In the genomic region with DNA sequence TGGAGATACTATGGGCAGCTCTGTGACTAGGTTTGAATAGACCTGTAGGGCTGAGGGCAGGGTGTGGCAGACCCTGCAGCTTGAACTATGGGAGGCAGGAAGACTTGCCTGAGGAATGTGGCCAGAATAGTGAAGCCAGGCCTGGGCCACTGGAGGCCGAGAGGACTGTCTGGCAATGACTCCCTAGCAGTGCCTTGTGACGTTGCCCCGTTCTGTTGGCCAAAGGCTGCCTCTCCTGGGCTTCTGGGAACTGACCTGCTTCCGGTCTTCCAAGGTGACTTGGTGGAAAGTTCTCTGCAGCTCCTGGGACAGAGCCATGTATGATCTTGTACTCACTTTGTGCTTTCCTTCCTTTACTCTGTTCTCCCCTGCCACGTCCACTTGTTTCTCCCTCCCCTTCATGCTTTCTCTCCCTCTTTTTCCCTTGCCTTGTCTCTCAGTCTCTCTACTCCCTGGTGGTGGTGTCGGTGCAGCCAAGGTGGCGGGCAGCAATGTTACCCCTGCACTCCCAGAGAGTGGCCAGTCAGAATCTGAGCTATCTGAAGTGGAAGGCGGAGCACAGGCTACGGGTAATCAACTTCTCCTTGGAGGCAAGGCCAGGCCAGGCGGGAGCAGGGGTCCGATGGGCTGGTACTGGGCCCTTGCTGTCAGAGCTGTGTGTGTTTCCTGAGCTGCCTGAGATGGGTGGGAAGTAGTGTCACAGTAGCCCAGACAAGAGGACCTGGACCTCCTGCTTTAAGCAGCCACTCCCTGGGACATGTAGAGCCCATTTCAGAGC, we compare ENCODE assay signal across 24 mouse cellular contexts. TPM values are rescaled to one million over a fixed set of nuclear protein-coding genes. Genes with fewer than 3 reads are reported as not detected.
DNase-seq lines count a peak whose midpoint lies in the region; ATAC-seq lines count a peak whose summit lies in the region.
"Had no signal": no experiment of that assay in that cellular context is flagged by ENCODE, and none has a peak within 500 bp of the region (broad histone marks: within the 10 kb centered on the region; RNA-seq: fewer than 3 reads in every experiment).

No protein-coding gene starts in this region.

- 64% methylated on average over 11 of the region's 11 CpGs for WGBS in heart, embryonic 12.5 days

- no peaks in the 10 kb centered on the region for H3K27me3 ChIP-seq in heart, embryonic 12.5 days (replicated peaks)
- H3K27me3 ChIP-seq: CH12.LX; embryonic facial prominence, embryonic 12.5 days; embryonic facial prominence, embryonic 15.5 days; hindbrain, embryonic 12.5 days; hindbrain, embryonic 15.5 days; Patski had no signal

- ATAC-seq in heart, embryonic 12.5 days (ENCODE audit: insufficient number of reproducible peaks, low FRiP score), result no peak
- ATAC-seq: forebrain, embryonic 14.5 days; intestine, postnatal 0 days; Patski had no signal

- peaks cover 91% of the 10 kb centered on the region for H3K36me3 ChIP-seq in heart, embryonic 12.5 days

- peaks cover 6% of the 10 kb centered on the region; the same call in 1 of the 2 replicates for H3K4me1 ChIP-seq in heart, embryonic 12.5 days (replicated peaks)
- H3K4me1 ChIP-seq: embryonic facial prominence, embryonic 12.5 days; embryonic facial prominence, embryonic 15.5 days; hindbrain, embryonic 12.5 days; hindbrain, embryonic 15.5 days had no signal

- no peak overlapping the region for H3K4me2 ChIP-seq in heart, embryonic 12.5 days
- H3K4me2 ChIP-seq: embryonic facial prominence, embryonic 12.5 days; embryonic facial prominence, embryonic 15.5 days; hindbrain, embryonic 12.5 days; hindbrain, embryonic 15.5 days had no signal

- no peaks in the 10 kb centered on the region for H3K9me3 ChIP-seq in heart, embryonic 12.5 days (replicated peaks)
- H3K9me3 ChIP-seq: embryonic facial prominence, embryonic 12.5 days; embryonic facial prominence, embryonic 15.5 days; G1E; heart, embryonic 10.5 days; hindbrain, embryonic 12.5 days; hindbrain, embryonic 15.5 days had no signal

- no peak overlapping the region for H3K27ac ChIP-seq in heart, embryonic 12.5 days (ENCODE audit: poor library complexity, severe bottlenecking)
- H3K27ac ChIP-seq: embryonic facial prominence, embryonic 12.5 days; embryonic facial prominence, embryonic 15.5 days; heart, adult 2 months; heart, embryonic 10.5 days; hindbrain, embryonic 12.5 days; hindbrain, embryonic 15.5 days had no signal

- no peak overlapping the region for H3K9ac ChIP-seq in heart, embryonic 12.5 days
- H3K9ac ChIP-seq: embryonic facial prominence, embryonic 12.5 days; embryonic facial prominence, embryonic 15.5 days; hindbrain, embryonic 12.5 days; hindbrain, embryonic 15.5 days had no signal

- DNase-seq in adrenal gland, postnatal 10 days, result peak; percentile 65
- DNase-seq in adrenal gland, postnatal 25 days, result no peak
- peak; percentile 89 for DNase-seq in heart, adult 11 months
- DNase-seq in adipocyte (ENCODE audit: low spot score), result peak; percentile 15
- no peak for DNase-seq in layer of hippocampus, postnatal 14 days (ENCODE audit: low spot score in 2 of 2)
- DNase-seq: B cell, adult 2 months; cerebellum, adult 11 months; cerebellum, adult 2 months; cerebellum, adult 9-11 months; cerebellum, postnatal 25 days; gastrocnemius, postnatal 25 days; heart, adult 2 months; kidney, adult 2 months had no signal

- H3K4me3 ChIP-seq in heart, embryonic 12.5 days, result no peak overlapping the region
- H3K4me3 ChIP-seq: embryonic facial prominence, embryonic 12.5 days; embryonic facial prominence, embryonic 15.5 days; heart, adult 2 months; heart, embryonic 10.5 days; hindbrain, embryonic 12.5 days; hindbrain, embryonic 15.5 days had no signal

RNA-seq across cellular contexts. Expression of gene Lrrc71, which starts 14.3 kb away (rescaled TPM):
- under 1 TPM; 0.24 to 0.58 TPM for total RNA-seq in adrenal gland, postnatal 10 days (2021)
- total RNA-seq in adrenal gland, postnatal 25 days (2021), result 0.94 TPM in 1 of 2 replicates, not detected in the other
- 0.30 and 0.46 TPM in 2 replicates for polyA plus RNA-seq in heart, embryonic 12.5 days (2016; fragmentation: Nextera tagmentation; extraction: Ambion mirVana)
- under 1 TPM; 0.60 to 0.81 TPM for total RNA-seq in layer of hippocampus, postnatal 14 days (2021)
- polyA plus RNA-seq: G1E had no signal

Comparison
In these comparisons a context has a peak if more than half of its experiments do, and no peak if none do; other contexts are left out.
1. DNase-seq: peak in adrenal gland, postnatal 10 days (single experiment), heart, adult 11 months (single experiment) and adipocyte (single experiment); none in adrenal gland, postnatal 25 days (single experiment) and layer of hippocampus, postnatal 14 days (0 of 2).